Mouse (Mus musculus): ENCODE measurements at regions not wholly inside any gene's neighbourhood (a gene's known extent, or its start where the extent isn't known, plus 50 kb on each side); places are given as distances from the start of the nearest gene placed in this dataset.

DNA sequence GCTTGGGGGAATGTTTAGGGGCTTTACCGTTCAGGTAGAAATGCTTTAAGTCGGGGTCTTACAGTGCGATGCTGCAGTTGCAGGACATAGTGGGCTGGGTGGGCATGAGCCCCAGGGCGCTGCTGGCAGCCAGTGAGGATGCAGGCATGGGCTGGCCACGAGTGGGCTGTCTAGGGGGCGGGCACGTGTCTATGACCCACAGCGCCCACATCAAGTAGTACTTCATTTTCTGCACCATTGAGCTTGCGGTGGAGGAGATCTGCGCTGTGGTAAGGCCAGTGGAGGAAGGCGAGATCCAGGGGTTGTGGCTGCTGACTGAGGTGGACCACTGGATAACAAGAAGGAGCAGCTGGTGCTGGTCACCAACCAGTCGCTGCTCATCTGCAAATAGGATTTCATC lies 52.4 kb upstream of the Olfr291 start:
- Histone ChIP-seq H3K27me3 (ENCODE audit: control insufficient read depth, insufficient read depth, low read length) (no peaks in the 10 kb centered on the region), H3K4me1 (replicated peaks; ENCODE audit: control insufficient read depth, insufficient read depth, low read length) (no peaks in the 10 kb centered on the region), H3K9me3 (ENCODE audit: control insufficient read depth, low read length) (no peaks in the 10 kb centered on the region), H3K36me3 (ENCODE audit: control insufficient read depth, insufficient read depth, low read length) (no peaks in the 10 kb centered on the region), H3K4me2 (ENCODE audit: low read depth, low read length, severe bottlenecking) (no peak overlapping the region), H3K9ac (ENCODE audit: low read length) (no peak overlapping the region), H3K27ac (ENCODE audit: low read depth, low read length) (no peak overlapping the region), H3K4me3 (ENCODE audit: low read depth, low read length) (no peak overlapping the region)
- ATAC-seq (replicated peaks; ENCODE audit: low FRiP score) (no peak), DNase-seq (ENCODE audit: low spot score) (no peak)
- 34% methylated on average over 12 of the region's 12 CpGs for WGBS

DNA sequence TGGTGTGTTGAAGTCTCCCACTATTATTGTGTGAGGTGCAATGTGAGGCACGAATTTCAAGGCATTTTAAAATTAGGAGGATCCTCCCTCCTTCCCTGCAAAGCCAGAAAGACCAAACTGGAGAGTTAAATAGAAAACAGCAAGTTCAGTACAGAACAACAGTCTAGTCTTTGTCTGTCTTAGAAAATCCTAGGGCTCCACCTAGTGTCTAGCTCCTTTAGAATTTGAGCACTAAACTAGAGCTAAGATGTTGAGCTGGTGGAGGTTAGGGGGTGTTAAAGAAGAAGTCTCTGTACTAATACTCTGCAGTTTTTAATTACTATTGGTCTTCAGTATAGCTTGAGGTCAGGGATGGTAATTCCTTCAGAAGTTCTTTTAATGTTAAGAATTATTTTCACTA lies 58.7 kb upstream of the Olfr291 start:
- WGBS, result 17% methylated on average over 1 of the region's 1 CpGs
- no peaks in the 10 kb centered on the region for H3K9me3 ChIP-seq (ENCODE audit: control insufficient read depth, low read length)
- no peaks in the 10 kb centered on the region for H3K36me3 ChIP-seq (ENCODE audit: control insufficient read depth, insufficient read depth, low read length)
- DNase-seq (ENCODE audit: low spot score) (no peak), ATAC-seq (replicated peaks; ENCODE audit: low FRiP score) (no peak; the same call in 1 of the 2 replicates)
- H3K27me3 ChIP-seq (ENCODE audit: control insufficient read depth, insufficient read depth, low read length), result no peaks in the 10 kb centered on the region
- H3K4me2 ChIP-seq (ENCODE audit: low read depth, low read length, severe bottlenecking), result no peak overlapping the region
- no peak overlapping the region for H3K27ac ChIP-seq (ENCODE audit: low read depth, low read length)
- no peaks in the 10 kb centered on the region for H3K4me1 ChIP-seq (replicated peaks; ENCODE audit: control insufficient read depth, insufficient read depth, low read length)
- no peak overlapping the region for H3K4me3 ChIP-seq (ENCODE audit: low read depth, low read length)
- H3K9ac ChIP-seq (ENCODE audit: low read length), result no peak overlapping the region

DNA sequence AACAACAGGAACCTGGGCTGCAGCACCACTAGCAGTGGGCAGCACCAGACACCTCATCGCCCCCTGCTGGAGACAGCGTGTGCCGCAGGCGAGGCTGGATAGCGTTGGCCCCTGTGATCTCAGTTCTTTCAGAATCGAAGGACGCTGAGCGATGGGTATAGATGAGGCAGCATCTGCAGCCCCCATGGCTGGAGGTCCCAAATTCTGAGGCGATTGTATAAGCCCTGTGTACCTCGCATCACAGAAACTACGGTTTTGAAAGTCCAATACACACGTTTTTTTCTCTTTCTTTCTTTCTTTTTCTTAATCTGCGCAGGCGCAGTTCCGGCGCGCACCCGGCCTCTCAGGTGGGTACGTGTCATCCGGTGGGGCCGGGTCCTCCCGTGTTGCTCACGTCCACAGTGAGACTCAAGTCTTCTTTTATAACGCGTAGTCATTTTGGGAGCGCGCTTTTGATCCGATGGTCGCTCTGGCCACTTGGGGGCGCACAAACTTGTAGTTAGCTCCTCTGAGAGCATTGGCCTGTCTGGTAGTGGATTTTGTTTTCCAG lies 74.0 kb upstream of the Olfr291 start:
- peak overlapping the region; percentile 43 for H3K4me3 ChIP-seq (ENCODE audit: low read depth, low read length)
- ATAC-seq (replicated peaks; ENCODE audit: low FRiP score) (peak; percentile 97), DNase-seq (ENCODE audit: low spot score) (peak; percentile 92)
- H3K27ac ChIP-seq (ENCODE audit: low read depth, low read length), result 0 out of 2 replicates have a peak overlapping the region, but pooled peaks have one; percentile 12
- H3K4me2 ChIP-seq (ENCODE audit: low read depth, low read length, severe bottlenecking), result peak overlapping the region; percentile 68
- no peaks in the 10 kb centered on the region for H3K36me3 ChIP-seq (ENCODE audit: control insufficient read depth, insufficient read depth, low read length)
- no peaks in the 10 kb centered on the region for H3K27me3 ChIP-seq (ENCODE audit: control insufficient read depth, insufficient read depth, low read length)
- H3K9me3 ChIP-seq (ENCODE audit: control insufficient read depth, low read length), result no peaks in the 10 kb centered on the region
- 1% methylated on average over 30 of the region's 30 CpGs for WGBS
- peak overlapping the region; percentile 65 for H3K9ac ChIP-seq (ENCODE audit: low read length)
- no peaks in the 10 kb centered on the region for H3K4me1 ChIP-seq (replicated peaks; ENCODE audit: control insufficient read depth, insufficient read depth, low read length)

DNA sequence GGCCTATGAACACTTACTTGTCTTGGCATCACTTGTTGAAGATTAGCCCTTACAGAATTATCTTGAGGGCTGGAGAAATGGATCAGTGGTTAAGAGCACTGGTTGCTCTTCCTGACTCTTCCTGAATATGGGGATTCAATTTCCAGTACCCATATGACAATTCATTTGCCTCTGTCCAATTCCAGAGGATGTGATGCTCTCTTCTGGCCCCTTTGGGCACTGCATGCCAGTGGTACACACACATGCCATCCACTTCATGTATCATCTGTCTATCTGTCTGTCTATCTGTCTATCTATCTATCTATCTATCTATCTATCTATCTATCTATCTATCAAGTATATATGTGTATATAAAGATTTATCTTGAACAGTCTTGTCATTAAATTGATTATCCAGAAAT lies 75.7 kb upstream of the Olfr291 start:
- H3K4me3 ChIP-seq (ENCODE audit: low read depth, low read length), result no peak overlapping the region
- H3K27me3 ChIP-seq (ENCODE audit: control insufficient read depth, insufficient read depth, low read length), result no peaks in the 10 kb centered on the region
- no peak overlapping the region for H3K4me2 ChIP-seq (ENCODE audit: low read depth, low read length, severe bottlenecking)
- no peaks in the 10 kb centered on the region for H3K4me1 ChIP-seq (replicated peaks; ENCODE audit: control insufficient read depth, insufficient read depth, low read length)
- no peak for DNase-seq (ENCODE audit: low spot score)
- no peaks in the 10 kb centered on the region for H3K9me3 ChIP-seq (ENCODE audit: control insufficient read depth, low read length)
- H3K27ac ChIP-seq (ENCODE audit: low read depth, low read length), result no peak overlapping the region
- ATAC-seq (replicated peaks; ENCODE audit: low FRiP score), result no peak
- H3K36me3 ChIP-seq (ENCODE audit: control insufficient read depth, insufficient read depth, low read length), result no peaks in the 10 kb centered on the region
- no peak overlapping the region for H3K9ac ChIP-seq (ENCODE audit: low read length)

DNA sequence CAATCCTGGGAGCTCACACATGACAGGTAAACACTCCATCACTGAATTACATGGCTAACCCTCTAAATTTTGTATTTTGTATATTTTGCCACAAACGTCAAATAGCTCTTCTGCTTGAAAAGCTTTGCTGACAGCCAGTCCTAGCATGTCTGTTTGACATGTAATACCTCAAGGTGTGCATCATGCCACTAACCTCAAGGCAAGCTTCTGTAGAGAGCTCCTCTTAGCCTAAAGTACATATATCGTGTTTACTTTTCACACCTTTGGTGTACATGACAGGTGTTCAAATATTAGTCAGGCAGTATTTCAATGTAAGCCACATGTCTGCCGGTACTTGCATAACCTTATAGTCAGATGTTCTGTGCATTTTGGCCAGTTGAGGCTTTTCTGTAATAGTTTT lies 66.5 kb upstream of the Zfand6 start:
- 89% methylated on average over 3 of the region's 3 CpGs for WGBS
- DNase-seq (ENCODE audit: low spot score) (no peak), ATAC-seq (replicated peaks; ENCODE audit: low FRiP score) (no peak)
- no peaks in the 10 kb centered on the region for H3K9me3 ChIP-seq (ENCODE audit: control insufficient read depth, low read length)
- H3K9ac ChIP-seq (ENCODE audit: low read length), result no peak overlapping the region
- H3K4me2 ChIP-seq (ENCODE audit: low read depth, low read length, severe bottlenecking), result no peak overlapping the region
- H3K4me3 ChIP-seq (ENCODE audit: low read depth, low read length), result no peak overlapping the region
- H3K4me1 ChIP-seq (replicated peaks; ENCODE audit: control insufficient read depth, insufficient read depth, low read length), result no peaks in the 10 kb centered on the region
- no peaks in the 10 kb centered on the region for H3K27me3 ChIP-seq (ENCODE audit: control insufficient read depth, insufficient read depth, low read length)
- H3K27ac ChIP-seq (ENCODE audit: low read depth, low read length), result no peak overlapping the region
- H3K36me3 ChIP-seq (ENCODE audit: control insufficient read depth, insufficient read depth, low read length), result no peaks in the 10 kb centered on the region

DNA sequence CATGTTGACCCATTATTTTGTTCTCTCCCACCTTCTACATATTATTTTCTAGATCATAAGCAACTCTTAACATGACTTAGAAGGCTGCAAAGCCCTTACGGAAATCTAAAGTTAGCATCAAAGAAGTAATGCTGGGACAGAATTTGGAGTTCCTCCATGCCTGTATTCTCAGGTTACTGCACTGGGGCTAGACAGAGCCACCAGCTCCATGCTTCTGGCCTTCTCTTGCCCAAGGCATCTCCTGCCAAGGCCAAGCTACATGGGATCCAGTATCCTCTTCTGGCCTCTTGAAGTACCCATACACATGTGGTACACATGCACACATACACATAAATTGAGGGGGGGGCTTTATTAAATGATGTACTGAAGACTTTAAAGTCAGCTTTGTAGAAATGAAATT lies 63.6 kb upstream of the Zfand6 start:
- no peaks in the 10 kb centered on the region for H3K27me3 ChIP-seq (ENCODE audit: control insufficient read depth, insufficient read depth, low read length)
- DNase-seq (ENCODE audit: low spot score) (no peak), ATAC-seq (replicated peaks; ENCODE audit: low FRiP score) (no peak)
- H3K36me3 ChIP-seq (ENCODE audit: control insufficient read depth, insufficient read depth, low read length), result no peaks in the 10 kb centered on the region
- no peak overlapping the region for H3K9ac ChIP-seq (ENCODE audit: low read length)
- 94% methylated on average over 1 of the region's 1 CpGs for WGBS
- H3K9me3 ChIP-seq (ENCODE audit: control insufficient read depth, low read length), result no peaks in the 10 kb centered on the region
- H3K4me3 ChIP-seq (ENCODE audit: low read depth, low read length), result no peak overlapping the region
- H3K4me2 ChIP-seq (ENCODE audit: low read depth, low read length, severe bottlenecking), result no peak overlapping the region
- H3K27ac ChIP-seq (ENCODE audit: low read depth, low read length), result no peak overlapping the region
- H3K4me1 ChIP-seq (replicated peaks; ENCODE audit: control insufficient read depth, insufficient read depth, low read length), result no peaks in the 10 kb centered on the region

DNA sequence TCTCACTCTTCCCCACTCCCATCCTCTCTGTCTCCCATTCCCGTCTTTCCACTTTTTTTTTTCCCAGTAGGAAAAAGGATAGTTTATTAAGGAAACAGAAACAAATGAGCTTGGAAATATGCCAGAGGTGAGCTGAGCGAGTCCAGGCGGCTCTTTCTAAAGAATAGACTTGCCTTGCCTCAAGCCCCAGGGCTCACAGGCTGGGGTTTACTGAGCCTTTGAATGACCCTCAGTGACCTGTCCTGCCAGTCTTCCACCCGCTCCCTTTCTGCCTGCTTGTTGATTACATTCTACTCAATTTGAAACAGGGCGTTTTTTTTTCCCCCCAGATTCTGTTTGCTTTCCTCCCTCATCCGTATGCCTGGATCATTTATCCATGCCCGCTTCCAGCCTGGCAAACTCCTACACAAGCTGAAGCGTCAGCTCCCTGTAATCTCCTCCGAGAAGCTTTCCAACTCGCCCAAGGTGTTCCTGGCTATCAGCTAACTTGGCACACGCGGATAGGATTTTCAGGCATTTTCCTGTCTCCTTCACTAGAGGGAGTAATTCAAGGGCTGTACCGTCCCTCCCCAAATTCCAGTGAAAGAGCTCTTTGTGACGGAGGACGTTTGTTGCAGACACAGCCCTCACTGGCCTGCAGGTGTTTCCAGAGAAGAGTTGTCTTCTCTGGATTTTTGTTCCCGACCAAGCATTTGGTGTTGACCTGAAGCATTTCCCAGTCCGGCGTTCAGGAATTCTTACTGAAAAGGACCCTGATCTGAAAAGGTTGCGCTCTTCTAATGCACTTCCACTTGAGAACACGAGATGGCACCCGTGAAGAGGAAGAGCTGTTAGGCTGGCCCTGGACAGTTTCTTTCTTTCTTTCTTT lies 59.9 kb upstream of the Zfand6 start:
- DNase-seq (ENCODE audit: low spot score) (peak; percentile 61), ATAC-seq (replicated peaks; ENCODE audit: low FRiP score) (peak; percentile 87)
- H3K9me3 ChIP-seq (ENCODE audit: control insufficient read depth, low read length), result no peaks in the 10 kb centered on the region
- no peaks in the 10 kb centered on the region for H3K27me3 ChIP-seq (ENCODE audit: control insufficient read depth, insufficient read depth, low read length)
- peak overlapping the region; percentile 33 for H3K4me3 ChIP-seq (ENCODE audit: low read depth, low read length)
- H3K9ac ChIP-seq (ENCODE audit: low read length), result peak overlapping the region; percentile 27
- H3K36me3 ChIP-seq (ENCODE audit: control insufficient read depth, insufficient read depth, low read length), result no peaks in the 10 kb centered on the region
- no peak overlapping the region for H3K27ac ChIP-seq (ENCODE audit: low read depth, low read length)
- peak overlapping the region; percentile 60 for H3K4me2 ChIP-seq (ENCODE audit: low read depth, low read length, severe bottlenecking)
- H3K4me1 ChIP-seq (replicated peaks; ENCODE audit: control insufficient read depth, insufficient read depth, low read length), result no peaks in the 10 kb centered on the region
- WGBS, result 4% methylated on average over 21 of the region's 21 CpGs

DNA sequence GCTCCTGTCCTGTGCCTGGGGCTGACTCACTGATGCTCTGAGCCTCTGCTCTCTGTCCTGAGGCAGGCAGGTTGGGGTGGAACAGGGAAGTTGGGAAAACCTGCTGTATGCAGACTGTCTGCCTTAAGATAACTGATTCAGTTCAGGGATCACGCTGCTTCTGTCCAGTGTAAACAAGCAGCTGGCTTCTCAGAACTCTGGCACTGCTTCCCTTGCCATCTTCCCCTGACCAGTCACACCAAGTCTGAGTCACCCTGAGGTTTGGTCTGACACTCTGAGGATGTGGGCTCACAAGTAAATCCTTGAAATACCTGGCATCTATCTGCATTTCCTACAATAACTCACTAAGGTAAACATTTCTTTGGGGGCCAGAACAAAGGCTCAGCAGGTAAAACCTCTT lies 58.1 kb upstream of the Zfand6 start:
- H3K9me3 ChIP-seq (ENCODE audit: control insufficient read depth, low read length), result no peaks in the 10 kb centered on the region
- no peaks in the 10 kb centered on the region for H3K4me1 ChIP-seq (replicated peaks; ENCODE audit: control insufficient read depth, insufficient read depth, low read length)
- ATAC-seq (replicated peaks; ENCODE audit: low FRiP score), result no peak
- no peak overlapping the region for H3K27ac ChIP-seq (ENCODE audit: low read depth, low read length)
- no peak overlapping the region for H3K4me2 ChIP-seq (ENCODE audit: low read depth, low read length, severe bottlenecking)
- no peak for DNase-seq (ENCODE audit: low spot score)
- H3K36me3 ChIP-seq (ENCODE audit: control insufficient read depth, insufficient read depth, low read length), result no peaks in the 10 kb centered on the region
- no peak overlapping the region for H3K9ac ChIP-seq (ENCODE audit: low read length)
- 73% methylated on average over 1 of the region's 1 CpGs for WGBS
- no peak overlapping the region for H3K4me3 ChIP-seq (ENCODE audit: low read depth, low read length)
- no peaks in the 10 kb centered on the region for H3K27me3 ChIP-seq (ENCODE audit: control insufficient read depth, insufficient read depth, low read length)
